Mouse (Mus musculus) adrenal gland, adult 8-10 months (tissue): ENCODE results near the gene Ethe1. TPM values are rescaled to one million over a fixed set of nuclear protein-coding genes. Genes with fewer than 3 reads are reported as not detected.

ENCODE experiments used
- total RNA-seq, 4 experiments: library from RNA; stranded (reverse); gene quantifications; 2 replicates each; pipeline ENCODE4 v1.2.4; 2022

Gene Ethe1
- total RNA-seq, 4 experiments from 2014 or later = 32.4 to 44.0 (median 39.1) TPM

Other genes starting within 250 kb of the Ethe1 start
- gene Lypd5, start 238.3 kb upstream of the Ethe1 start, total RNA-seq = not detected
- 1 to 10 TPM in 2 of 4 experiments, under 1 TPM in 2; 0.70 to 2.0 (median 1.2) TPM for gene Kcnn4, start 217.3 kb upstream of the Ethe1 start, total RNA-seq
- 10 to 100 TPM; 20.2 to 39.0 (median 25.9) TPM for gene Smg9, start 187.9 kb upstream of the Ethe1 start, total RNA-seq
- gene Irgc1, start 135.2 kb upstream of the Ethe1 start, total RNA-seq = not detected
- 10 to 100 TPM in 3 of 4 experiments, 1 to 10 TPM in 1; 9.6 to 19.2 (median 10.2) TPM for gene Plaur, start 125.1 kb upstream of the Ethe1 start, total RNA-seq
- gene Cadm4, start 105.5 kb upstream of the Ethe1 start, total RNA-seq = 1 to 10 TPM; 3.1 to 4.7 (median 4.1) TPM
- gene Zfp428, start 80.5 kb upstream of the Ethe1 start, total RNA-seq = 1 to 10 TPM; 4.9 to 7.3 (median 5.6) TPM
- not detected for gene AC161166.1, start 75.1 kb upstream of the Ethe1 start, total RNA-seq
- gene Irgq, start 56.9 kb upstream of the Ethe1 start, total RNA-seq = 10 to 100 TPM; 26.7 to 30.9 (median 27.8) TPM
- gene Pinlyp, start 41.4 kb upstream of the Ethe1 start, total RNA-seq = not detected
- 10 to 100 TPM; 39.2 to 55.5 (median 46.6) TPM for gene Xrcc1, start 41.3 kb upstream of the Ethe1 start, total RNA-seq
- under 1 TPM; 0.20 to 0.59 (median 0.38) TPM for gene Zfp575, start 98 bp downstream of the Ethe1 start, total RNA-seq
- 10 to 100 TPM in 2 of 4 experiments, 1 to 10 TPM in 2; 6.2 to 12.9 (median 9.9) TPM for gene Phldb3, start 23.2 kb downstream of the Ethe1 start, total RNA-seq
- under 1 TPM in 3 of 4 experiments, not detected in 1; 0.34 to 0.96 (median 0.66) TPM for gene Lypd3, start 49.0 kb downstream of the Ethe1 start, total RNA-seq
- not detected for gene Tex101, start 89.1 kb downstream of the Ethe1 start, total RNA-seq
- gene BC049730, start 121.7 kb downstream of the Ethe1 start, total RNA-seq = not detected
- not detected for gene Gm4763, start 139.4 kb downstream of the Ethe1 start, total RNA-seq
- under 1 TPM in 2 of 4 experiments, not detected in 2; 0.14 to 0.15 TPM for gene Cd177, start 172.8 kb downstream of the Ethe1 start, total RNA-seq
- under 1 TPM in 1 of 4 experiments, not detected in 3; 0.23 TPM for gene Ceacam10, start 189.7 kb downstream of the Ethe1 start, total RNA-seq